Mouse (Mus musculus) embryonic fibroblast, embryonic 13.5 days (primary cell): ENCODE results near the gene Tceal5.

ENCODE experiments used
- CTCF ChIP-seq: IDR thresholded peaks from 2 replicates; pipeline ENCODE4 v1.5.1; 2011; ENCODE audit warnings: mild to moderate bottlenecking, control low read depth, low read length, moderate library complexity, borderline replicate concordance; ENCODE audit not compliant: insufficient read depth
- POLR2A ChIP-seq: IDR thresholded peaks from 2 replicates; pipeline ENCODE4 v1.6.1; 2011; ENCODE audit warnings: low read depth, mild to moderate bottlenecking, control low read depth, low read length, moderate library complexity

- no peak for TF ChIP-seq CTCF
- TF ChIP-seq POLR2A = no peak
Measured at GRCm38 (mm10) chrX:136238118-136238517, 34.4 kb upstream of the Tceal5 start.
